Mouse (Mus musculus) heart, adult 2 months (tissue): ENCODE data around the gene Ispd. TPM values are rescaled to one million over a fixed set of nuclear protein-coding genes. Genes with fewer than 3 reads are reported as not detected.

ENCODE experiments used
- DNase-seq, 2 experiments: peaks; one replicate each; pipeline ENCODE4 v3.0.0; 2021
- H3K27ac ChIP-seq: fragments of 200-600 bp; 2 replicates; pipeline ENCODE4 v1.8.1; 2022
- H3K27me3 ChIP-seq: fragments of 200-500 bp; 2 replicates; pipeline ENCODE4 v1.6.1; 2012; ENCODE audit warnings: mild to moderate bottlenecking, low read length, inconsistent platforms, mixed read lengths; ENCODE audit not compliant: control insufficient read depth, insufficient read depth
- H3K36me3 ChIP-seq: fragments of 200-500 bp; 2 replicates; pipeline ENCODE4 v1.6.1; 2012; ENCODE audit warnings: low read length, inconsistent platforms; ENCODE audit not compliant: control insufficient read depth, insufficient read depth
- H3K4me1 ChIP-seq: fragments of 200-500 bp; 2 replicates; pipeline ENCODE4 v1.6.1; 2011; ENCODE audit warnings: low read length; ENCODE audit not compliant: control insufficient read depth, insufficient read depth
- H3K4me3 ChIP-seq: fragments of 200-600 bp; 2 replicates; pipeline ENCODE4 v1.8.1; 2022
- H3K79me2 ChIP-seq: fragments of 200-500 bp; replicated peaks from 2 replicates; pipeline ENCODE4 v1.6.1; 2012; ENCODE audit warnings: mild to moderate bottlenecking, inconsistent platforms, low read length, moderate library complexity, mixed read lengths; ENCODE audit not compliant: control insufficient read depth, insufficient read depth
- H3K9ac ChIP-seq: fragments of 200-500 bp; 2 replicates; pipeline ENCODE4 v1.6.1; 2012; ENCODE audit warnings: low read depth, mild to moderate bottlenecking, control low read depth, inconsistent platforms, low read length, mixed read lengths
- CTCF ChIP-seq: fragments of 200-600 bp; IDR thresholded peaks from 2 replicates; pipeline ENCODE4 v1.8.1; 2022; ENCODE audit warnings: antibody characterized with exemption, mild to moderate bottlenecking, moderate library complexity
- EP300 ChIP-seq: fragments of 200-500 bp; IDR thresholded peaks from 2 replicates; pipeline ENCODE4 v1.6.1; 2011; ENCODE audit warnings: low read depth, low read length, control low read depth; ENCODE audit not compliant: insufficient read depth
- POLR2A ChIP-seq: fragments of 200-500 bp; IDR thresholded peaks from 2 replicates; pipeline ENCODE4 v1.6.1; 2011; ENCODE audit warnings: mild to moderate bottlenecking, low read depth, low read length, control low read depth; ENCODE audit not compliant: insufficient read depth
- WGBS: fragments of 180-500 bp; shearing (Covaris S2); methylation state at CpG from one replicate; pipeline ENCODE4 v1.1.7; 2018; 5-methylcytosine and 5-hydroxymethylcytosine counted together
- intact Hi-C: fragments of 180-260 bp; cut with DNase I; formaldehyde crosslinking; loops from one replicate; pipeline ENCODE4 v1.15.1; 2025
- polyA plus RNA-seq: library from polyadenylated mRNA; depleted of rRNA; stranded (reverse); fragments of >200 nt; gene quantifications from 2 replicates; pipeline ENCODE4 v1.2.3, GENCODE M21; 2012
- total RNA-seq, 2 experiments: library from RNA; stranded (reverse); gene quantifications; 2 replicates each; pipeline ENCODE4 v1.2.3; 2021

The Ispd gene
- total and polyA plus RNA-seq, 3 experiments: 2.0 to 5.1 (median 4.4) TPM

GRCm38 (mm10) chr12:36718417-36718816 lies 337.2 kb downstream of the Ispd start:
- peaks cover 5% of the 10 kb centered on the region for H3K36me3 ChIP-seq
- no peak for DNase-seq
- H3K9ac ChIP-seq: 0 out of 2 replicates have a peak overlapping the region, but pooled peaks have one; percentile 2
- H3K27me3 ChIP-seq: no peaks in the 10 kb centered on the region
- 42% methylated on average over 2 of the region's 2 CpGs for WGBS
- intact Hi-C loops: loop anchor here (2.0 to 10.0 kb wide), 3 partner anchors 214 to 526 kb away; partner anchors contain the start of genes Agmo and Meox2
- peak overlapping the region; percentile 57 for H3K27ac ChIP-seq
- H3K79me2 ChIP-seq: no peaks in the 10 kb centered on the region
- peaks cover 5% of the 10 kb centered on the region for H3K4me1 ChIP-seq
- TF ChIP-seq EP300: 0 out of 2 replicates have a peak, but pooled peaks have one; percentile 39
- TF ChIP-seq POLR2A: peak; percentile 27; the same call in 1 of the 2 replicates
- peak; percentile 60 for TF ChIP-seq CTCF
- H3K4me3 ChIP-seq: peak overlapping the region; percentile 31

- Histone ChIP-seq H3K27ac (peak overlapping the region; percentile 57), H3K9ac (no peak overlapping the region), H3K27me3 (no peaks in the 10 kb centered on the region), H3K4me3 (no peak overlapping the region), H3K79me2 (no peaks in the 10 kb centered on the region), H3K4me1 (peaks cover 6% of the 10 kb centered on the region), H3K36me3 (peaks cover 5% of the 10 kb centered on the region)
- DNase-seq: no peak
- intact Hi-C loops: loop anchor here (1.0 to 10.0 kb wide), 4 partner anchors 213 to 526 kb away; partner anchors contain the start of genes Agmo and Meox2
- no peak for TF ChIP-seq CTCF
- TF ChIP-seq EP300: no peak
- 64% methylated on average over 3 of the region's 3 CpGs for whole genome bisulfite sequencing
These were observed 337.8 kb downstream of the Ispd start for GRCm38 (mm10) chr12:36719074-36719473.

GRCm38 (mm10) chr12:36720779-36721178 lies 339.5 kb downstream of the Ispd start:
- no peak for TF ChIP-seq CTCF
- TF ChIP-seq POLR2A: no peak
- no peak for TF ChIP-seq EP300
- peaks cover 7% of the 10 kb centered on the region for H3K4me1 ChIP-seq
- intact Hi-C loops: loop anchor here (5.0 kb wide), 2 partner anchors 62 to 197 kb away; no protein-coding TSS in a partner anchor
- peaks cover 5% of the 10 kb centered on the region for H3K36me3 ChIP-seq
- H3K27ac ChIP-seq: peak overlapping the region; percentile 0
- H3K4me3 ChIP-seq: no peak overlapping the region
- WGBS: 81% methylated on average over 3 of the region's 3 CpGs
- no peak for DNase-seq
- no peak overlapping the region for H3K9ac ChIP-seq
- H3K27me3 ChIP-seq: no peaks in the 10 kb centered on the region
- H3K79me2 ChIP-seq: no peaks in the 10 kb centered on the region

- WGBS: 56% methylated on average over 6 of the region's 6 CpGs
- no peaks in the 10 kb centered on the region for H3K27me3 ChIP-seq
- peak overlapping the region; percentile 0 for H3K27ac ChIP-seq
- no peak for DNase-seq
- H3K4me3 ChIP-seq: no peak overlapping the region
- intact Hi-C loops: loop anchor here (5.0 kb wide), 2 partner anchors 61 to 196 kb away; no protein-coding TSS in a partner anchor
- H3K4me1 ChIP-seq: peaks cover 7% of the 10 kb centered on the region
- TF ChIP-seq EP300: no peak
- TF ChIP-seq CTCF: peak; percentile 26; the same call in 1 of the 2 replicates
- H3K9ac ChIP-seq: no peak overlapping the region
- H3K36me3 ChIP-seq: peaks cover 5% of the 10 kb centered on the region
- H3K79me2 ChIP-seq: no peaks in the 10 kb centered on the region
These were observed 340.0 kb downstream of the Ispd start for GRCm38 (mm10) chr12:36721223-36721622.

GRCm38 (mm10) chr12:36722754-36723153 lies 341.5 kb downstream of the Ispd start:
- H3K79me2 ChIP-seq: no peaks in the 10 kb centered on the region
- H3K9ac ChIP-seq: no peak overlapping the region
- peaks cover 5% of the 10 kb centered on the region for H3K36me3 ChIP-seq
- no peak for TF ChIP-seq CTCF
- TF ChIP-seq EP300: 0 out of 2 replicates have a peak, but pooled peaks have one; percentile 30
- WGBS: 31% methylated on average over 6 of the region's 6 CpGs
- H3K4me1 ChIP-seq: peaks cover 7% of the 10 kb centered on the region
- no peak overlapping the region for H3K4me3 ChIP-seq
- peak overlapping the region; percentile 82 for H3K27ac ChIP-seq
- peak in 1 of 2 experiments; percentile 57 for DNase-seq
- no peaks in the 10 kb centered on the region for H3K27me3 ChIP-seq
- intact Hi-C loops: loop anchor here (2.0 to 5.0 kb wide), 3 partner anchors 60 to 224 kb away; no protein-coding TSS in a partner anchor

GRCm38 (mm10) chr12:36723302-36723701 lies 342.1 kb downstream of the Ispd start:
- no peak overlapping the region for H3K9ac ChIP-seq
- H3K4me3 ChIP-seq: no peak overlapping the region
- peak overlapping the region; percentile 82 for H3K27ac ChIP-seq
- peaks cover 5% of the 10 kb centered on the region for H3K36me3 ChIP-seq
- TF ChIP-seq CTCF (no peak), EP300 (no peak)
- WGBS: 36% methylated on average over 3 of the region's 3 CpGs
- peak in 1 of 2 experiments; percentile 15 for DNase-seq
- intact Hi-C loops: loop anchor here (2.0 to 5.0 kb wide), 3 partner anchors 59 to 223 kb away; no protein-coding TSS in a partner anchor
- H3K4me1 ChIP-seq: peaks cover 5% of the 10 kb centered on the region
- H3K27me3 ChIP-seq: no peaks in the 10 kb centered on the region
- H3K79me2 ChIP-seq: no peaks in the 10 kb centered on the region
